Mouse (Mus musculus): Measurements from ENCODE around the gene Gm20388. TPM values are rescaled to one million over a fixed set of nuclear protein-coding genes. Genes with fewer than 3 reads are reported as not detected.

Gm20388 gene
- total and polyA plus RNA-seq, 2 experiments from 2014 or later = 51.3 TPM; not detected in 1

DNA sequence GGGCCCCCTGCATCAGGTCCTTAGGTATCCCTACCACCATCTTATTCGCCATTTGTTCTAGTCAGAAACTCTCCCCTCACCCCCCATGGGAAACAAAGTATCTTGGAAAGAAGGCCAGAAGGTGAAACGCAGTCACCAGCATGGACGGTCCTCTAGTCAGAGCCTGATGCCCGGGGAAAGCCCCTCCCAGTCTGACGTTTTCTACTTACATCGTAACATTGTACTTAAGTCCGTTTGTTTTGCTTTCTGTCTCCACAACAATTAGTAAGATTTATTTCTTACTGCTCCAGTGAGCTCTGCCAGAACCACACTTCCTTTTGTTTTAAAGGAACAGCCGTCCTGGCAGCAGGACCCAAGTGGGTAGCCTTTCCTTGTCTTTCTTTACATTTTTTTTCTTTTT is 1281.8 kb downstream of the Gm20388 start:
- no peaks in the 10 kb centered on the region for H3K4me1 ChIP-seq (ENCODE audit: insufficient read depth)
- no peak for ATAC-seq
- H3K9ac ChIP-seq = no peak overlapping the region
- TF ChIP-seq CTCF (IDR thresholded peaks at IDR 0.05; ENCODE audit: low read depth) = no peak
- no peaks in the 10 kb centered on the region for H3K9me3 ChIP-seq (ENCODE audit: low read length)
- H3K4me2 ChIP-seq (ENCODE audit: low read depth) = no peak overlapping the region
- WGBS = 58% methylated on average over 8 of the region's 8 CpGs
- H3K27ac ChIP-seq (ENCODE audit: low read depth, low read length) = no peak overlapping the region
- no peaks in the 10 kb centered on the region for H3K27me3 ChIP-seq (ENCODE audit: insufficient read depth, low read length)
- H3K4me3 ChIP-seq (ENCODE audit: low read depth, low read length) = no peak overlapping the region
- no peaks in the 10 kb centered on the region for H3K36me3 ChIP-seq (ENCODE audit: insufficient read depth)
- DNase-seq = no peak

DNA sequence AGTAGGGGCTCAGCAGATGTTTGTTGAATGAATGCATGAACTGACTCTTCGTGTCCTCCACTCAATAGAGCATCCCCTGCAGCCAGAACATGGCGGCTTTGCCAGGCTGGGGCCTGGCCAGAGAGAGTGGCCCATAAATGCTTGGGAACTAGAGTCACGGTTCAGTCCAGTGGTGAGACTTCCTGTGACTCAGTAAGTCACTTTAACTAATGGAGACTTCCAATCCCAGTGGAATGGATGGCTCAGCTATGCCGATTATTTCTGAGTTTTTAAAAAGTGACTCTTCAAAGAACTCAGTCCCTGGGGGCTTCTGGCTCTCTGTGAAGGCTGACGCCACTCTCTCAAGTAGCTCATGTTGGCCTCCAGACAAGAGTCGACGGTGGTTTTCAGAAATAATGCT is 1285.3 kb downstream of the Gm20388 start:
- no peak for DNase-seq
- 71% methylated on average over 7 of the region's 7 CpGs for WGBS

DNA sequence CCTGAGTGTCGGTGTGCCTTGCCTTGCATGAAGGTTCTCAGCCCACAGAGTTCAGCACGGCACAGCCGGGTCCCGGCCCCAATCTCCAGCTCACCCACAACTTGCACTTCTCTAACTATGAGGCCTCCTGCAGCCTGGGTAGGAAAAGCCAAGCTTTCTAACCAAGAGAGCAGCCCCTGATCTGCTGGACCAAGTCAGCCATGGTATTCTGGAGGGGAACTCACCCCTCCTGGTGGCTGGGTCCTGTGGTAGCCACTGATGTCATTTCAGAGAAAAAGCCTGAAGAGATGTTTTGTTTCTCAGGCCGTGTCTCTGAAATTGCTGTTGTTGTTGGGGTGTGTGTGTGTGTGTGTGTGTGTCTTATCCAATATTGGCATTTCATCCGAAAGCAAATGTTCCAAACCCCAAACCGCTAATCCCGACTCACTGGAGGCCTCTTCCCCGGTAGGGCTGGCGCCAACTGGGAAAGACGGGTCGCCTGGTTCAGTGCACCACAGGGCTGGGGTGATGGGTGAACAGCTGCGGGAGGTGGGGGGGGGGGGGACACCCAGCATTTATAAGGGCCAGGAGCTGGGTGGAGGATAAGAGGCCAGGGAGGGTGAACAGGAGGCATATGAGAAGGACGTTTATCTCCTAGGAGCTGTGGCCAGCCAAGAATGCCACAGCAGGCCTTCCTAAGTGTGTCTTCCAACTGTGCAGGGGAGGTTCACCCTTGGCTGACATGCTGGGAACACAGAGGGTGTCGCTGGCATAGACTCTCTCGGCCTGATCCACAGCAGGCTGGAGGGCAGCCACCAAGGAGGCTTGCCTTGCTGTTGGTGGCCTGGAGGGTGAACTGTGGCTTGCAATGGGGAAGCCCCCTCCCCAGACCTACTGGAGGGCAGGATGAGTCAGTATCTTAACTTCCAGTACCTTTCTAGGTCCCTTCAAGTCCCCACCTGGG is 1286.4 kb downstream of the Gm20388 start:
- Histone ChIP-seq H3K4me2 (ENCODE audit: low read depth) (no peak overlapping the region), H3K9me3 (ENCODE audit: low read length) (no peaks in the 10 kb centered on the region), H3K36me3 (ENCODE audit: insufficient read depth) (no peaks in the 10 kb centered on the region), H3K4me1 (ENCODE audit: insufficient read depth) (no peaks in the 10 kb centered on the region), H3K9ac (no peak overlapping the region), H3K27ac (ENCODE audit: low read depth, low read length) (no peak overlapping the region), H3K27me3 (ENCODE audit: insufficient read depth, low read length) (no peaks in the 10 kb centered on the region), H3K4me3 (ENCODE audit: low read depth, low read length) (no peak overlapping the region)
- ATAC-seq (no peak), DNase-seq (no peak)
- TF ChIP-seq CTCF (IDR thresholded peaks at IDR 0.05; ENCODE audit: low read depth) = no peak
- 79% methylated on average over 16 of the region's 16 CpGs for WGBS

More for the DNA sequence above, 1285.3 kb downstream of the Gm20388 start:
- no peak for TF ChIP-seq CTCF (IDR thresholded peaks at IDR 0.05; ENCODE audit: low read depth)
- Histone ChIP-seq H3K4me1 (ENCODE audit: insufficient read depth) (no peaks in the 10 kb centered on the region), H3K36me3 (ENCODE audit: insufficient read depth) (no peaks in the 10 kb centered on the region), H3K4me3 (ENCODE audit: low read depth, low read length) (no peak overlapping the region), H3K4me2 (ENCODE audit: low read depth) (no peak overlapping the region), H3K27ac (ENCODE audit: low read depth, low read length) (no peak overlapping the region), H3K27me3 (ENCODE audit: insufficient read depth, low read length) (no peaks in the 10 kb centered on the region), H3K9ac (no peak overlapping the region), H3K9me3 (ENCODE audit: low read length) (no peaks in the 10 kb centered on the region)
- no peak for ATAC-seq

DNA sequence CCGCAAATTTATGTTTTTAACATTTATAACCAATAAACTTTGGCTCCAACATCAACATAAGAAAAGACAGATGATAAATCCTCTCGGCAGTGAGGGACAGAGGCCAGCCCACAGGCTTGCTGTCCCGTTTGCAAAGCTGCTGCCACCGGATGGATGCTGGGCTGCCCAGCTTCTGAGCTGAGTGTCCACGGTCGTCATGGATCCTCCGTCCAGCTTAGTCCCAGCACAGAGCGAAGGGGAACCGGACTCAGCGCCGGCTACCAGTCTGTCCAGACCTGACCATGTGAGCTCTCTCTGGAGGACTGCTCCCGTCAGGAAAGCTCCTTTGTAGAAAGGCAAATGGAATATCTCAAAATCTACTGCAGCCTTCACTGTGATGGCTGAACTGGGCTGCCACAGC is 1289.4 kb downstream of the Gm20388 start:
- no peak for ATAC-seq
- no peaks in the 10 kb centered on the region for H3K9me3 ChIP-seq (ENCODE audit: low read length)
- DNase-seq = no peak
- H3K9ac ChIP-seq = no peak overlapping the region
- WGBS = 75% methylated on average over 12 of the region's 12 CpGs
- no peaks in the 10 kb centered on the region for H3K4me1 ChIP-seq (ENCODE audit: insufficient read depth)
- H3K27ac ChIP-seq (ENCODE audit: low read depth, low read length) = no peak overlapping the region
- H3K4me3 ChIP-seq (ENCODE audit: low read depth, low read length) = no peak overlapping the region
- no peak overlapping the region for H3K4me2 ChIP-seq (ENCODE audit: low read depth)
- no peaks in the 10 kb centered on the region for H3K36me3 ChIP-seq (ENCODE audit: insufficient read depth)
- H3K27me3 ChIP-seq (ENCODE audit: insufficient read depth, low read length) = no peaks in the 10 kb centered on the region
- no peak for TF ChIP-seq CTCF (IDR thresholded peaks at IDR 0.05; ENCODE audit: low read depth)

DNA sequence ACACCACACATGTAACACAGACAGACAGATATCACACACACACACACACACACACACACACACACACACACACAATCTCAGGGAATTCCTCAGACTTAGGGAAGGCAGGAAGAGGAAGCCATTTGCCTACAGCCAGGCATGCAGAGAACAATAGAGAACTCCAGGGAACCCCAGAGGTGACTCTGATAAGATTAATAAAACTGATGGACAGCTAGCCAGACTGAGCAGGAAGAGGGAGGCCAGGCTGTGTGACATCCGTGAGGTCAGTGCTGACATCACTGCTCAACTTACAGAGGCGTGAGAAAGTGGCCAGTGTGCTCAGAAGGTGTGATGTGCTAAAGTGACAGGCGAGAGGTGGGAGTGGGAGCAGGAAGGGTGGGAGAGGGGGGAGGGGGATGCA is 1290.3 kb downstream of the Gm20388 start:
- DNase-seq (no peak), ATAC-seq (no peak)
- no peak for TF ChIP-seq CTCF (IDR thresholded peaks at IDR 0.05; ENCODE audit: low read depth)
- H3K4me3 ChIP-seq (ENCODE audit: low read depth, low read length) = no peak overlapping the region
- WGBS = 71% methylated on average over 3 of the region's 3 CpGs
- no peaks in the 10 kb centered on the region for H3K36me3 ChIP-seq (ENCODE audit: insufficient read depth)
- no peaks in the 10 kb centered on the region for H3K27me3 ChIP-seq (ENCODE audit: insufficient read depth, low read length)
- no peak overlapping the region for H3K9ac ChIP-seq
- H3K4me1 ChIP-seq (ENCODE audit: insufficient read depth) = no peaks in the 10 kb centered on the region
- H3K4me2 ChIP-seq (ENCODE audit: low read depth) = no peak overlapping the region
- no peak overlapping the region for H3K27ac ChIP-seq (ENCODE audit: low read depth, low read length)
- H3K9me3 ChIP-seq (ENCODE audit: low read length) = no peaks in the 10 kb centered on the region

DNA sequence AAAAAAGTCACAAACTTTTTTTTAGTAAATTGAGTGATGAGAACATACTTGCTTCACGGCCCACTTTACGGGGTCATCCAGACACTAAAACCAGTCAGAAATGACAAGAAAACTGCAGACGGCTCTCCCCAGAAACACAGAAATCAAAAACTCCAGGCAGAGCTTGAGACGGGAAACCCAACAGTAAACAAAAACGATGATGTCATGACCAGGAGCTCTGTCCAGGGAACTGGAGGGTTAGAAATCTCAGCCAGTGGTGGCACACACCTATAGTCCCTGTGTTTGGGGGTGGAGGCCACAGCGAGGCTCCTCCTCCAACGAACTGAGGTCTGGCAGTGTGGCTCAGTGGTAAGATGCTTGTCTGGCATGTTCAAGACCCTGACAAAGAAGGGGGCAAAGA is 1291.0 kb downstream of the Gm20388 start:
- Histone ChIP-seq H3K9ac (no peak overlapping the region), H3K36me3 (ENCODE audit: insufficient read depth) (no peaks in the 10 kb centered on the region), H3K27me3 (ENCODE audit: insufficient read depth, low read length) (no peaks in the 10 kb centered on the region), H3K9me3 (ENCODE audit: low read length) (no peaks in the 10 kb centered on the region), H3K4me1 (ENCODE audit: insufficient read depth) (no peaks in the 10 kb centered on the region), H3K4me2 (ENCODE audit: low read depth) (no peak overlapping the region), H3K27ac (ENCODE audit: low read depth, low read length) (no peak overlapping the region), H3K4me3 (ENCODE audit: low read depth, low read length) (no peak overlapping the region)
- DNase-seq (no peak), ATAC-seq (no peak)
- TF ChIP-seq CTCF (IDR thresholded peaks at IDR 0.05; ENCODE audit: low read depth) = no peak
- 76% methylated on average over 7 of the region's 7 CpGs for WGBS

DNA sequence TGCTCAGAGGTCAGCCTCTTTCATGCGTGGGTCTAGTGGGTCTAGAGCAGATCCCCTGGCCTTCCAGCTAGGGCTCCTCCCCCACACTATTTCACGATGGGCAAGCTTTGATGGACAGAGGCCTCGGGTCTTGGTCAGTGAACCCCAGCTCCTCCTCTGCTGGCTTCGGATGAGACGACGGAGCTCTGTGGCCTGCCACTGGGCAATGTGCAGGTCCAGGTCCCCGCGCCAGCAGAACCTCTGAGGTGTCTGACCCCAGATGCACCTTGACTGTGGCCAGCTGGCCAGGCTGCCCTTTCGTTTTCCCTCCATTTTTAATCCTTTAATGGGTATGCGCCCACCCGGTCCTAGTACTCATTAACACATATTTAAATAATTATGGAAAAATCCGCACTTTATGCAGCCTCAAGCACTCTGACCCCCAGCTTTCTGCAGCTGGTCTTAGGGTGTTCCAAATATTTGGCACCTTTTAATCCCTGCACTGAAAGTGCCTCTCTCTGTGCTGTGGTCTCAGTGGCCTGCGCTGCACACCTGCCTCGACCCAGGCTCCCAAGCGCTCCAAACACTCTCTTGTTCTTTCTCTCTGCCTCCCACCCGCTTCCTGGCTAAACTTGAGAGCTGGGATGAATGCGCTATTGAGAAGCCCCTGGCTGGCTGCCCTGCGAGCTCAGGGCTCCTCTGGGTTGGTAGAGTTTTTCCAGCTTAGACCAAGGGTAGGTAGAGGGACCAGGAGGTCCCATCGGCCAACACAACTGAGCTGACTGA is 1293.2 kb downstream of the Gm20388 start:
- no peak overlapping the region for H3K27ac ChIP-seq (ENCODE audit: low read depth, low read length)
- no peak overlapping the region for H3K4me3 ChIP-seq (ENCODE audit: low read depth, low read length)
- H3K36me3 ChIP-seq (ENCODE audit: insufficient read depth) = no peaks in the 10 kb centered on the region
- H3K27me3 ChIP-seq (ENCODE audit: insufficient read depth, low read length) = no peaks in the 10 kb centered on the region
- no peaks in the 10 kb centered on the region for H3K4me1 ChIP-seq (ENCODE audit: insufficient read depth)
- H3K4me2 ChIP-seq (ENCODE audit: low read depth) = no peak overlapping the region
- no peak for TF ChIP-seq CTCF (IDR thresholded peaks at IDR 0.05; ENCODE audit: low read depth)
- WGBS = 41% methylated on average over 19 of the region's 19 CpGs
- H3K9ac ChIP-seq = no peak overlapping the region
- ATAC-seq (peak; percentile 70), DNase-seq (peak; percentile 60)
- no peaks in the 10 kb centered on the region for H3K9me3 ChIP-seq (ENCODE audit: low read length)

Data from forebrain, postnatal 0 days (tissue).